In genomic region chr2:20826258-20826657, GRCm38 (mm10) we compare ENCODE assay signal across 27 mouse cellular contexts.
DNase-seq lines count a peak whose midpoint lies in the region; ATAC-seq and TF ChIP-seq lines count a peak whose summit lies in the region.
"Had no signal": no experiment of that assay in that cellular context is flagged by ENCODE, and none has a peak within 500 bp of the region (broad histone marks: within the 10 kb centered on the region; RNA-seq: fewer than 3 reads in every experiment).

No protein-coding gene starts in this region.

- H3K36me3 ChIP-seq in heart, embryonic 10.5 days, result no peaks in the 10 kb centered on the region
- H3K36me3 ChIP-seq: embryonic facial prominence, embryonic 12.5 days; embryonic facial prominence, embryonic 15.5 days; G1E; heart, embryonic 12.5 days; heart, embryonic 15.5 days; hindbrain, embryonic 10.5 days; hindbrain, embryonic 13.5 days; intestine, embryonic 15.5 days had no signal

- no peak for DNase-seq in frontal cortex, postnatal 10 days (ENCODE audit: low spot score in 2 of 2)
- peak; percentile 9 to 13 for DNase-seq in heart, adult 18-20 months
- DNase-seq in heart, embryonic 10.5 days (ENCODE audit: low spot score), result no peak
- DNase-seq in layer of hippocampus, adult 2 months (ENCODE audit: low spot score in 2 of 2), result no peak
- DNase-seq in layer of hippocampus, adult 9-11 months, result no peak
- DNase-seq in MN1 (ENCODE audit: low spot score), result no peak
- DNase-seq: adrenal gland, adult 2 months; adrenal gland, postnatal 14 days; B cell, adult 2 months; cerebellum, adult 11-12 months; cerebellum, adult 9-11 months; cerebellum, postnatal 25 days; gastrocnemius, postnatal 36 days; kidney, adult 11 months; kidney, adult 8-10 months had no signal

- ATAC-seq in frontal cortex, adult (ENCODE audit: low TSS enrichment), result 0 out of 2 replicates have a peak, but pooled peaks have one; percentile 55
- ATAC-seq: forebrain, embryonic 14.5 days; hindbrain, embryonic 16.5 days; intestine, embryonic 15.5 days had no signal

- no peaks in the 10 kb centered on the region for H3K27me3 ChIP-seq in heart, embryonic 10.5 days (ENCODE audit: insufficient read depth, poor library complexity, severe bottlenecking)
- H3K27me3 ChIP-seq: CH12.LX; embryonic facial prominence, embryonic 12.5 days; embryonic facial prominence, embryonic 15.5 days; heart, embryonic 12.5 days; heart, embryonic 15.5 days; hindbrain, embryonic 13.5 days; intestine, embryonic 15.5 days had no signal

- no peak overlapping the region for H3K4me3 ChIP-seq in heart, embryonic 10.5 days
- H3K4me3 ChIP-seq in layer of hippocampus, adult 2 months, result no peak overlapping the region
- H3K4me3 ChIP-seq: embryonic facial prominence, embryonic 12.5 days; embryonic facial prominence, embryonic 15.5 days; heart, embryonic 12.5 days; heart, embryonic 15.5 days; hindbrain, embryonic 10.5 days; hindbrain, embryonic 13.5 days; intestine, embryonic 15.5 days had no signal

- H3K9me3 ChIP-seq in heart, embryonic 10.5 days, result no peaks in the 10 kb centered on the region
- H3K9me3 ChIP-seq: embryonic facial prominence, embryonic 12.5 days; embryonic facial prominence, embryonic 15.5 days; G1E; heart, embryonic 12.5 days; heart, embryonic 15.5 days; hindbrain, embryonic 10.5 days; hindbrain, embryonic 13.5 days; intestine, embryonic 15.5 days had no signal

- no peaks in the 10 kb centered on the region for H3K4me1 ChIP-seq in heart, embryonic 10.5 days
- H3K4me1 ChIP-seq: embryonic facial prominence, embryonic 12.5 days; embryonic facial prominence, embryonic 15.5 days; heart, embryonic 12.5 days; heart, embryonic 15.5 days; hindbrain, embryonic 10.5 days; hindbrain, embryonic 13.5 days; intestine, embryonic 15.5 days had no signal

- TF ChIP-seq CTCF in layer of hippocampus, adult 2 months (conservative IDR thresholded peaks at IDR 0.05), result 0 out of 2 replicates have a peak, but pooled peaks have one; percentile 6

- no peak overlapping the region for H3K27ac ChIP-seq in heart, embryonic 10.5 days
- no peak overlapping the region for H3K27ac ChIP-seq in layer of hippocampus, adult 2 months
- H3K27ac ChIP-seq: embryonic facial prominence, embryonic 12.5 days; embryonic facial prominence, embryonic 15.5 days; heart, embryonic 15.5 days; hindbrain, embryonic 10.5 days; hindbrain, embryonic 13.5 days; intestine, embryonic 15.5 days had no signal

Comparison
In these comparisons a context has a peak if more than half of its experiments do, and no peak if none do; other contexts are left out.
1. DNase-seq: peak in heart, adult 18-20 months (2 of 2); none in frontal cortex, postnatal 10 days (0 of 2), heart, embryonic 10.5 days (single experiment), layer of hippocampus, adult 2 months (0 of 2), layer of hippocampus, adult 9-11 months (single experiment) and MN1 (single experiment).